Comparison of ENCODE assay signal across 9 mouse cellular contexts in the genomic region with DNA sequence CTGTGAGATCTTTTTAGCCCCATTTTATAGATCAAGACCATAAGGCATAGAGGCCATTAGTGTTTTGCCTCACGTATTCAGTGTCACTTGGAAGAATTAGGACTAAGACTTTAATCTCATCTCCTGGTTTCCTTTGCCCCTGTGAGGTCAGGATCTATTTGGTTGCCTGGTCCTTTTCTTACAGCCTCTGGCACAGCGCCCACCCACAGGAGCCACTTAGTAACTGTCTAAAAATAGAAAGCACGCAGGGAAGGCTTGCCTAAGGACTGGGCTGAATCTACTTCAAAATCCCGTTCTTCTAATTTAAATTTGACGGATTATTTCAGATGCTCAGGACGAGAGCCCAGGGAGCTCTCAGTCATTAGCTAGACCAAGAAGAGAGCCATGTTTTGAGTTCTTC. TPM values are rescaled to one million over a fixed set of nuclear protein-coding genes. Genes with fewer than 3 reads are reported as not detected.
DNase-seq lines count a peak whose midpoint lies in the region; ATAC-seq and TF ChIP-seq lines count a peak whose summit lies in the region.
"Had no signal": no experiment of that assay in that cellular context is flagged by ENCODE, and none has a peak within 500 bp of the region (broad histone marks: within the 10 kb centered on the region; RNA-seq: fewer than 3 reads in every experiment).

No protein-coding gene starts in this region.

- intact Hi-C loops in gastrocnemius, adult 2 months (cut with DNase I) = no loop called here

- no peak overlapping the region for H3K27ac ChIP-seq in midbrain, embryonic 14.5 days (replicated peaks; ENCODE audit: low read depth, low read length)
- H3K27ac ChIP-seq in midbrain, embryonic 10.5 days (replicated peaks) = no peak overlapping the region
- H3K27ac ChIP-seq in gastrocnemius, adult 2 months = peak overlapping the region; percentile 85
- H3K27ac ChIP-seq in intestine, postnatal 0 days (ENCODE audit: low read depth, low read length) = no peak overlapping the region
- H3K27ac ChIP-seq: liver, embryonic 14.5 days had no signal

- H3K9me3 ChIP-seq in midbrain, embryonic 14.5 days (ENCODE audit: control insufficient read depth, low read length) = no peaks in the 10 kb centered on the region
- H3K9me3 ChIP-seq in midbrain, embryonic 10.5 days (replicated peaks) = no peaks in the 10 kb centered on the region
- H3K9me3 ChIP-seq in intestine, postnatal 0 days (ENCODE audit: control insufficient read depth) = no peaks in the 10 kb centered on the region

- TF ChIP-seq CTCF in gastrocnemius, adult 2 months (IDR thresholded peaks at IDR 0.05) = no peak
- TF ChIP-seq CTCF in intestine, postnatal 0 days (IDR thresholded peaks at IDR 0.05; ENCODE audit: low read depth) = no peak

- no peak overlapping the region for H3K9ac ChIP-seq in midbrain, embryonic 14.5 days (replicated peaks; ENCODE audit: low read length)
- H3K9ac ChIP-seq in intestine, postnatal 0 days (ENCODE audit: low read depth, low read length) = no peak overlapping the region
- H3K9ac ChIP-seq: liver, embryonic 14.5 days had no signal

- no peak for ATAC-seq in midbrain, embryonic 14.5 days (ENCODE audit: low FRiP score, low TSS enrichment)
- ATAC-seq in intestine, postnatal 0 days = no peak
- no peak for ATAC-seq in monocyte, adult 5-6 weeks (replicated peaks; ENCODE audit: insufficient number of reproducible peaks, low FRiP score, low TSS enrichment, poor library complexity, severe bottlenecking)

- WGBS in midbrain, embryonic 14.5 days = 56% methylated on average over 6 of the region's 6 CpGs
- 71% methylated on average over 6 of the region's 6 CpGs for whole genome bisulfite sequencing in midbrain, embryonic 10.5 days
- WGBS in intestine, postnatal 0 days = 52% methylated on average over 6 of the region's 6 CpGs

- H3K36me3 ChIP-seq in midbrain, embryonic 14.5 days (ENCODE audit: control insufficient read depth, insufficient read depth, low read length) = no peaks in the 10 kb centered on the region
- H3K36me3 ChIP-seq in midbrain, embryonic 10.5 days = no peaks in the 10 kb centered on the region
- H3K36me3 ChIP-seq in intestine, postnatal 0 days (ENCODE audit: control insufficient read depth, insufficient read depth) = no peaks in the 10 kb centered on the region

- peak; percentile 36 for DNase-seq in midbrain, embryonic 14.5 days
- no peak for DNase-seq in midbrain, embryonic 10.5 days (ENCODE audit: low spot score)
- DNase-seq in gastrocnemius, adult 2 months = peak; percentile 85
- peak; percentile 67 to 70 for DNase-seq in lung, postnatal 4 days
- DNase-seq in spleen, adult 18-20 months = no peak
- no peak for DNase-seq in B cell, adult 2 months

- H3K4me2 ChIP-seq in midbrain, embryonic 14.5 days (ENCODE audit: low read length) = no peak overlapping the region
- peak overlapping the region; percentile 21; the same call in 1 of the 2 replicates for H3K4me2 ChIP-seq in intestine, postnatal 0 days (replicated peaks; ENCODE audit: low read depth)

- no peaks in the 10 kb centered on the region for H3K4me1 ChIP-seq in midbrain, embryonic 14.5 days (ENCODE audit: control insufficient read depth, insufficient read depth, low read length)
- H3K4me1 ChIP-seq in midbrain, embryonic 10.5 days = peaks cover 13% of the 10 kb centered on the region
- H3K4me1 ChIP-seq in intestine, postnatal 0 days (replicated peaks; ENCODE audit: control insufficient read depth, insufficient read depth, low read length) = no peaks in the 10 kb centered on the region

- no peaks in the 10 kb centered on the region for H3K27me3 ChIP-seq in midbrain, embryonic 14.5 days (ENCODE audit: control insufficient read depth, insufficient read depth, low read length)
- no peaks in the 10 kb centered on the region for H3K27me3 ChIP-seq in midbrain, embryonic 10.5 days (ENCODE audit: low read depth, poor library complexity, severe bottlenecking)
- H3K27me3 ChIP-seq in intestine, postnatal 0 days (replicated peaks; ENCODE audit: control insufficient read depth, insufficient read depth, low read length) = no peaks in the 10 kb centered on the region

- H3K4me3 ChIP-seq in midbrain, embryonic 14.5 days (replicated peaks; ENCODE audit: low read depth, low read length) = no peak overlapping the region
- no peak overlapping the region for H3K4me3 ChIP-seq in midbrain, embryonic 10.5 days
- H3K4me3 ChIP-seq in gastrocnemius, adult 2 months = peak overlapping the region; percentile 61
- no peak overlapping the region for H3K4me3 ChIP-seq in intestine, postnatal 0 days (ENCODE audit: low read depth, low read length)

RNA-seq across cellular contexts. Expression of a gene that starts 21.8 kb away (rescaled TPM):
- 142 and 173 TPM in 2 replicates for polyA plus RNA-seq in midbrain, embryonic 14.5 days (2014; fragmentation: Nextera tagmentation; extraction: Ambion mirVana)
- 221 and 231 TPM in 2 replicates for polyA plus RNA-seq in midbrain, embryonic 10.5 days (2016; fragmentation: Nextera tagmentation; extraction: Ambion mirVana)
- total RNA-seq in gastrocnemius, adult 2 months (2021) = 100 to 1,000 TPM; 147 to 182 TPM
- 119 and 134 TPM in 2 replicates for polyA plus RNA-seq in intestine, postnatal 0 days (2015; fragmentation: Nextera tagmentation; extraction: Ambion mirVana)
- 120 to 140 TPM (median 133 TPM) in 3 replicates for total RNA-seq in monocyte, adult 5-6 weeks (2017)

Comparison
In these comparisons a context has a peak if more than half of its experiments do, and no peak if none do; other contexts are left out.
1. DNase-seq: peak in midbrain, embryonic 14.5 days (single experiment), gastrocnemius, adult 2 months (single experiment) and lung, postnatal 4 days (2 of 2); none in midbrain, embryonic 10.5 days (single experiment), spleen, adult 18-20 months (0 of 2) and B cell, adult 2 months (0 of 2).